ENCODE assay signal across 10 mouse cellular contexts in genomic region chr7:132804951-132805350, GRCm38 (mm10). TPM values are rescaled to one million over a fixed set of nuclear protein-coding genes. Genes with fewer than 3 reads are reported as not detected.
A peak's percentile ranks its signal among the peaks of the same experiment; 100 is the strongest.
DNase-seq lines count a peak whose midpoint lies in the region; ATAC-seq and TF ChIP-seq lines count a peak whose summit lies in the region.
"Had no signal": no experiment of that assay in that cellular context is flagged by ENCODE, and none has a peak within 500 bp of the region (broad histone marks: within the 10 kb centered on the region; RNA-seq: fewer than 3 reads in every experiment).

No protein-coding gene starts in this region.

- H3K27me3 ChIP-seq in kidney, adult 2 months (replicated peaks; ENCODE audit: control insufficient read depth, insufficient read depth, low read length): no peaks in the 10 kb centered on the region
- H3K27me3 ChIP-seq: neural tube, embryonic 12.5 days had no signal

- no peaks in the 10 kb centered on the region for H3K36me3 ChIP-seq in kidney, adult 2 months (ENCODE audit: control insufficient read depth, insufficient read depth, low read length)
- H3K36me3 ChIP-seq: neural tube, embryonic 12.5 days had no signal

- TF ChIP-seq CTCF in kidney, adult 2 months (conservative IDR thresholded peaks at IDR 0.05; ENCODE audit: insufficient read depth, insufficient read length, low read depth, low read length): no peak
- no peak for TF ChIP-seq CTCF in bone marrow macrophage, adult 2 months (IDR thresholded peaks at IDR 0.05; ENCODE audit: low read depth, low read length)

- 78% methylated on average over 5 of the region's 5 CpGs for WGBS in kidney, adult 2 months

- H3K4me1 ChIP-seq in kidney, adult 2 months (ENCODE audit: control insufficient read depth, insufficient read depth, low read length): peaks cover 80% of the 10 kb centered on the region
- H3K4me1 ChIP-seq in bone marrow macrophage, adult 2 months (ENCODE audit: control insufficient read depth, insufficient read depth, low read length): peaks cover 89% of the 10 kb centered on the region

- H3K4me3 ChIP-seq in kidney, adult 2 months (ENCODE audit: insufficient read depth, low read depth, low read length): no peak overlapping the region
- H3K4me3 ChIP-seq in bone marrow macrophage, adult 2 months (ENCODE audit: insufficient read depth, low read length): no peak overlapping the region
- H3K4me3 ChIP-seq: neural tube, embryonic 12.5 days had no signal

- peak; percentile 41 for ATAC-seq in megakaryocyte, adult 5-6 weeks (ENCODE audit: poor library complexity, severe bottlenecking)

- no peak for DNase-seq in kidney, adult 2 months
- DNase-seq in kidney, postnatal 4 days: no peak
- peak; percentile 18 to 23 for DNase-seq in cerebellum, postnatal 25 days
- no peak for DNase-seq in left cerebral cortex, adult 8-10 months (ENCODE audit: low spot score in 2 of 2)
- no peak for DNase-seq in spleen, postnatal 4 days (ENCODE audit: low spot score in 2 of 2)
- DNase-seq: adrenal gland, adult 2 months; right cerebral cortex, postnatal 14 days had no signal

- H3K27ac ChIP-seq in kidney, adult 2 months (ENCODE audit: insufficient read depth, low read depth, low read length): peak overlapping the region; percentile 37; the same call in 1 of the 2 replicates
- peak overlapping the region; percentile 71 for H3K27ac ChIP-seq in bone marrow macrophage, adult 2 months (ENCODE audit: insufficient read depth, low read depth, low read length)
- H3K27ac ChIP-seq: neural tube, embryonic 12.5 days had no signal

- no peak for TF ChIP-seq POLR2A in kidney, adult 2 months (IDR thresholded peaks at IDR 0.05; ENCODE audit: low read depth, low read length)
- TF ChIP-seq POLR2A in bone marrow macrophage, adult 2 months (IDR thresholded peaks at IDR 0.05; ENCODE audit: borderline replicate concordance, low read depth, low read length): no peak

RNA-seq across cellular contexts. Expression of gene Fam53b, which starts 8.7 kb away (rescaled TPM):
- polyA plus RNA-seq in kidney, adult 2 months (2012; rRNA removed): 29.3 and 31.1 TPM in 2 replicates
- polyA plus RNA-seq in bone marrow macrophage, adult 2 months (2012; ENCODE audit: insufficient read depth, insufficient read length, missing spikeins): 27.2 and 35.3 TPM in 2 replicates
- 21.7 and 26.3 TPM in 2 replicates for total RNA-seq in megakaryocyte, adult 5-6 weeks (2015)
- total RNA-seq in megakaryocyte, adult 5-6 weeks (2017): 11.3 and 18.9 TPM in 2 replicates
- total RNA-seq in left cerebral cortex, adult 8-10 months (2022): 10 to 100 TPM; 57.0 to 68.5 (median 63.4) TPM

RNA-seq across cellular contexts. Expression of gene Eef1akmt2, which starts 47.5 kb away (rescaled TPM):
- 7.7 and 13.0 TPM in 2 replicates for polyA plus RNA-seq in kidney, adult 2 months (2012; rRNA removed)
- 21.7 and 30.2 TPM in 2 replicates for polyA plus RNA-seq in bone marrow macrophage, adult 2 months (2012; ENCODE audit: insufficient read depth, insufficient read length, missing spikeins)
- 24.7 and 31.9 TPM in 2 replicates for total RNA-seq in megakaryocyte, adult 5-6 weeks (2015)
- 34.9 and 35.8 TPM in 2 replicates for total RNA-seq in megakaryocyte, adult 5-6 weeks (2017)
- 10 to 100 TPM; 34.1 to 38.8 (median 37.0) TPM for total RNA-seq in left cerebral cortex, adult 8-10 months (2022)

RNA-seq across cellular contexts. Expression of gene Abraxas2, which starts 54.1 kb away (rescaled TPM):
- polyA plus RNA-seq in kidney, adult 2 months (2012; rRNA removed): 15.7 and 17.9 TPM in 2 replicates
- polyA plus RNA-seq in bone marrow macrophage, adult 2 months (2012; ENCODE audit: insufficient read depth, insufficient read length, missing spikeins): 65.5 and 69.5 TPM in 2 replicates
- total RNA-seq in megakaryocyte, adult 5-6 weeks (2015): 49.4 and 51.6 TPM in 2 replicates
- total RNA-seq in megakaryocyte, adult 5-6 weeks (2017): 47.6 and 48.0 TPM in 2 replicates
- total RNA-seq in left cerebral cortex, adult 8-10 months (2022): 10 to 100 TPM; 28.0 to 31.7 (median 29.1) TPM

Comparison
In these comparisons a context has a peak if more than half of its experiments do, and no peak if none do; other contexts are left out.
1. DNase-seq: peak in cerebellum, postnatal 25 days (2 of 2); none in kidney, adult 2 months (single experiment), kidney, postnatal 4 days (0 of 2), left cerebral cortex, adult 8-10 months (0 of 2) and spleen, postnatal 4 days (0 of 2).